Mouse (Mus musculus) urinary bladder, postnatal 36 days (tissue): ENCODE results near the gene Sult3a1.
"Not testable (repeated sequence)": the region's sequence is repeated elsewhere in the genome, so short reads cannot be mapped to it uniquely, and the experiment has no call there.

Source experiments
- DNase-seq, 2 experiments: peaks; one replicate each; pipeline ENCODE4 v3.0.0; 2022; ENCODE audit warnings: low spot score in 2 of 2, mixed read lengths in 1 of 2

The Sult3a1 gene

DNA sequence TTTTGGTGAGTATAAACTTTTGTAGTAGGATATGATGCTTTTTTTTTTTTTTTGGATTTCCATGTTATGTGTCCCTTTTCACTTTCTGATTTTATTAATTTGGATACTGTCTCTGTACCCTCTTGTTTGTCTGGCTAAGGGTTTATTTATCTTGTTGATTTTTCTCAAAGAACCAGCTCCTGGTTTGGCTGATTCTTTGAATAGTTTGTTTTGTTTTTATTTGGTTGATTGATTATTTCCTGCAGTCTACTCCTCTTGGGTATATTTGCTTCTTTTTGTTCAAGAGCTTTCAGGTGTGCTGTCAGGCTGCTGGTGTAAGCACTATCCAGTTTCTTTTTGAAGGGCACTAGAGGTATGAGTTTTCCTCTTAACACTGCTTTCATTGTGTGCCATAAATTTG is at the start of gene Sult3a1:
Sult3a1 (plus strand) TSS at position 301 of the 400 bp plus-strand sequence.
- DNase-seq: no peak

DNA sequence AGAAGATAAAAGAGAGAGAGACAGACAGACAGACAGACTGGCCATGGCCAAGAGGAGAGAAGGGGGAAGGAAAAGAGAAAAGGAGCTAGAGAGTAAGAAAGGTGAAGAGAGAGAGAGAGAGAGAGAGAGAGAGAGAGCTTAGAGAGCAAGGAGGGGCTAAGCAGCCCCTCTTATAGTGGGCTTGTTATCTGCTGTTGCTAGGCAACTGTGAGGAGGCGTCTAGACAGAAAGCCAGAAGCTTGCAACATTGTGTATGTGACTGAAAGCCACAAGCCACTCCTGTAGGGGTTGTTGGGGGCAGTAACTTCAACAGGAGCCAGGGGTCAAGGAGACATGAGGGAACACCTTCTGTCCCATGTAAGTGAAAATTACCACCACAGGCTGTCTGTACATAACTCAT is 45.7 kb upstream of the Sult3a1 start:
- DNase-seq: no peak

DNA sequence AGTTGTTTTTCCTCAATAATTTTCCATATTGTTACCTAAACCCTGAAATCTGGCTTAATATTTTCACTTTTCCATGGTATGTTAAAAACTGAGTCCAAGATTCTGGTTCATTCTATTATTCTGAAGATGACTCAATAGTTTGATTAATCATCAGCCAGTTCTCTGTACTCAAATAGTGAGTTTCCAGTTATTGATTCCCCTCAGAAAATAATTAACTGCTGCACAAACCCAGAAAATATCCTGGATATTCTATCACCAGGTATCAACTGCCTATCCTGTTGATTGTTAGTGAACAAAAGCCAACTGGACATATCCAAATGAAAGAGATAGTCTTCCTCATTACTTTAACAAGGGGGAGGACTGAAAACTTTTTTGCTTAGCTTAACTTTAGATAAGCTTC is 43.3 kb upstream of the Sult3a1 start:
- no peak for DNase-seq

DNA sequence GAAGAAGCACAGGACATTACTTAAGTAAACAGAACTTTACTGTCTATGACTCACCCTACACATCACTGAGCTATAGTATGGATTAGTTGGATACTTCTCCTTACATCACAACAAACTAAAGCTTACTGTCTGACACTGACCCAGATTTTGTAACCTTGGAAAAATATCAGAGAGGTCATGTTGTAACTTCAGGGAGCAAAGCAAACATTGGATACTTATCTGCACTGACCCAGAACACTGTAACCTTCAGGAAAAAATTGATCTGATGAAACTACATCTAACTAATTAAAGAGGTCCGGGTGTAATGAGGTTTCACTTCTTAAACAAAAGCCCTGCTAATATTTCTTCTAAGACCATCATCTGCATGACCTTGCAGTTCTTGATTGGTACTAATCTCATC is 40.6 kb upstream of the Sult3a1 start:
- no peak for DNase-seq

DNA sequence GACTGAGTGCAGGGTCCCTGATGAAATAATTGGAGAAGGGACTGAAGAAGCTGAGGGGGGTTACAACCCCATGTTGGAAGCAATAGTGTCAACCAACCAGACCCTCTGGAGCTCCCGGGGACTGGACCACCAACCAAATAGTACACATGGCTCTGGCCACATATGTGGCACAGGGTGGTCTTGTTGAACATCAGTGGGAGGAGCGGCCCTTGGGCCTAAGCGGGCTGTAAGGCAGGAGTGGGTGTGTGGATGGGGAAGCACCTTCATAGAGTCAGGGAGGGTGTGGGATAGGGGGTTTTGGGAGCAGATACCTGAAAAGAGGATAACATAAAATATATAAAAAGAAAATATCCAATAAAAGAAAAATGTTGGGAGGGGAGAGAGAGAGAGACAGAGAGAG is 36.6 kb upstream of the Sult3a1 start:
- no peak for DNase-seq

DNA sequence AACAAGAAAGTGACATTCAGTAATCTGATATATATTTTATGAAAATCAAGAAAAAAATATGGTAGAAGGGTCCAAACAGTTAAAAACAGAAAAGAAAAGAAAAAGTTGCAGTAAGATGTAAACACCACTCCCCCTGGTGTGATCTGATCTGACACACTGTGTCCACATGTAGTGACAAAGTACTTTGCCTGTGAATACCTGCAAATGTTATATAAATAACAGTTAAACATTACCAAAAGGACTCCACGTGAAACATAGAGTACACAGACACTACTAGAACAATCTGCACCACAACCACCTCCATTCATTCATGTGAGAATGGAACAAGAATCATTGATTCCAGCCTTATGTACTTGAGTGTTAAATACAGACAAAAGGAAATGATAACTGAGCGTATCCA is 8.5 kb downstream of the Sult3a1 start:
- no peak for DNase-seq

DNA sequence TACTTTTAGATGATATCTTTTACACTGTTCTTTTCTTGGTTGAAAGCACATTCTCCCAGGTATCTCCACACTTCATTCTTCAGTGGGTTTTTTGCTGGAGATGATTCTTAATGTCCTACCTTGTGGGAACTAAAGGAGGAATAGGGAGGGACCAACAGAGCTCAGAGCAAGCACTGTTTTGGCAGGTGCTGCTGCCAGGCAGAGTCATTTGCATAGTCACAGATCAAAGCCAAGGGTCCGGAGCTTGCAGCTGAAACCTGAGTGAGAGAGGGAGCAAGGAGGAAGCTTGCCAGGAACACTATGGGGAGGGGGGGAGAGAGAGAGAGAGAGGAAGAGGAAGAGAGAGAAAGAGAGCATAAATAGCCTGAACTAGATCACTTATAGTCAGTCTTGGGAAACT is 12.9 kb downstream of the Sult3a1 start:
- DNase-seq: no peak

DNA sequence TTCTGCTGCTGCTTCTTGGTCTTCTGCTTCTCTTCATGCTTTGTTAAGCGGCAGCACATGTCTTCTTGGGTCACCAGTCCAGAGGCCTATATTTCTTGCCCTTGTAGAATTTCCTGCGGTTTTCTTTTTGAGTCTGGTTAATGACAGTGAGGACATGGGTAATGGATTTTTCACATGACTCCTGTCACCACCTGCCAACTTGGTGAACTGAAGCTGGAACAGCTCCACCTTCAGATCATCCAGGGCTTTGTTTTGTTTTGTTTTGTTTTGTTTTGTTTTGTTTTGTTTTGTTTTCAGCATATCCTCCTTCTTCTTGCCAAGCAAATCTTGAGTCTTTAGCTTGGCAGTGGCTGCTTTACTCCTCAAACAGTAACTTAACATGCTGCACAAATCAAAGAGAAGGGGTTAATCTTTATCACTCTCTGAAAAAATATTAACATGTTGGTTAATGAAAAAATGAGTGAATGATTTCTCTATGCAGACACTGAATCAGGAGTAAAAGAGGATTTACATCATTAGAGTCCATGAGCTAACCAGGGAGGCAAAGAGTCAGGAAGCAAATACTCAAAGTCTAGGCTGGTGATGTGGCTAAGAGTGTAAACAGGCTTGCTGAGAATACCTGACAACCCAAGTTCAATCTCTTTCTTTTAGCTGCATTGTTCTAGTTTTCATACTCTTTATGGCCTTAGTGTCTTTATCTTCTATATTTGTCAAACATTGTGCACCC is 15.3 kb downstream of the Sult3a1 start:
- no peak for DNase-seq

DNA sequence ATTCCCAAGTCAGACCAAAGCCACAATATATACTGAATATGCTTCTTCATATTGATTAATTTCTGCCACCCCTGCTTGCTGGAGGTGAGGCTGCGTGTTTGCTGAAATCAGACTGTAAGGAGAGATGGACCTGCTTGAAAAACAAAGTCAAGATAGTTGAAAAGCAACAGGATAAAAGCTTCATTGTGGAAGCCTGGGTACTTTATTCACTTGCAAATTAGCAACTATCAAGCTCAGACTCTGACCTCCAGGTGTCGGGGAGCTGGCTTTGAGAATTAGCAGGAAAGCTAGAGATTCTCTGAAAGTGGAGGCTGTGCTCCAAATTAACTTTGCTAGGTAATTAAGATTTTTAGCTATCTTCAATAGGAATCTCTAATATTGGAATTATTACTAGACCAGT is 24.9 kb downstream of the Sult3a1 start:
- not testable (repeated sequence) for DNase-seq

DNA sequence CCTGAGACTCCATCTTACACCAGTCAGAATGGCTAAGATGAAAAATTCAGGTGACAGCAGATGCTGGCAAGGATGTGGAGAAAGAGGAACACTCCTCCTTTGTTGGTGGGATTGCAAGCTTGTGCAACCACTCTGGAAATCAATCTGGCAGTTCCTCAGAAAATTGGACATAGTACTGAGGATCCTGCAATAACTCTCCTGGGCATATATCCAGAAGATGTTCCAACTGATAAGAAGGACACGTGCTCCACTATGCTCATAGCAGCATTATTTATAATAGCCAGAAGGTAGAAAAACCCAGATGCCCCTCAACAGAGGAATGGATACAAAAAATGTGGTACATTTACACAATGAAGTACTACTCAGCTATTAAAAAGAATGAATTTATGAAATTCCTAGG is 44.0 kb downstream of the Sult3a1 start:
- not testable (repeated sequence) for DNase-seq

DNA sequence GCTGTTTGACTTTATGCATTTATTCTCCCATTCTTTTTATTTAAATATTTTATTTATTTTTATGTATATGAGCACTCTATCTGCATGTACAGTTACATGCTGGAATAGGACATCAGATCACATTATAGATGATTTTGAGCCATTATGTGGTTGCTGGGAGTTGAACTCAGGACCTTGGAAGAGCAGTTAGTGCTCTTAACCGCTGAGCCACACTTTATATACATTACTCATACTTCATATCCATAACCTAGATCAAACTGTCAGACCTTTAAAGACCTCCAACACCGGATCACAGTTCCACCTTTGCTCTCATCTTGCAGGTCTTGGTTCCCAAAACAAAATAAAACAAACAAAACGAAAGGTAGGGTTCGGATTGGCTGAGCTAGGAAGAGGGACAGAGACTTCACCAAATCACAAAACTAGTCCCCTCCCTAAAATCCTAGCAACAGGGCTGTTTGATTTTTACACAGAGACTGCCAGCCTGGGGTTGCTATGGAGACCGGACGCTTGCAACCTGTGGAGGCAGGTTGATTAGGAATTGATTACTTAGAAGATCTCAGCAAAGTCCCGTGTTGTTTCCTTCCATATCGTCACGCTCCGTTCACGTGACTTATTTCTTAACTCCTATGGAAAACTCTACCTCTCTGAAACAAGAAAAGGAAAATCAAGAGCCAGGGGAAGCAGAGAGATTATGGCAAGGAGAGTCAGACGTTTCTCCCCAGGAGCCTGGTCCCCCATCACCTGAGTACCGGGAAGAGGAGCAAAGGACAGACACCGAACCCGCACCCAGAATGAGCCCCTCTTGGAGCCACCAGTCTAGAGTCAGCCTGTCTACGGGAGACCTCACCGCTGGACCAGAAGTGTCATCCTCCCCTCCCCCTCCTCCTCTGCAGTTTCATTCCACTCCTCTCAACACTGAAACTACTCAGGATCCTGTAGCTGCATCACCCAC is 47.3 kb downstream of the Sult3a1 start, which contains the start of gene Rsph4a:
Rsph4a (plus strand) TSS at position 582 of the 952 bp plus-strand sequence.
- DNase-seq: peak; percentile 33 to 57

DNA sequence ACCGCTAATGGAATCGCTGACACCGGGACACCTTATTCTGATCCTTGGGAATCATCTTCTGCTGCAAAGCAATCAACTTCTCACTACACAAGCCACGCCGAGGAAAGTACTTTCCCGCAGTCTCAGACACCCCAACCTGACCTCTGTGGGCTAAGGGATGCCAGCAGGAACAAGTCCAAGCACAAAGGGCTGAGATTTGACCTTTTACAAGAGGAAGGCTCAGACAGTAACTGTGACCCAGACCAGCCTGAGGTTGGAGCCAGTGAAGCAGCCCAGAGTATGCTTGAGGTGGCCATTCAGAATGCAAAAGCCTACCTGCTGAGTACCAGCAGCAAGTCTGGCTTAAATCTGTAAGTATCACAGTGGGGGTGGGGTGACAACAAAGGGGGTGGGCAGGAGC is 48.0 kb downstream of the Sult3a1 start:
- DNase-seq: no peak
